Mouse (Mus musculus): ENCODE results near the gene Tigd3. TPM values are rescaled to one million over a fixed set of nuclear protein-coding genes. Genes with fewer than 3 reads are reported as not detected.
A peak's percentile ranks its signal among the peaks of the same experiment; 100 is the strongest.

Tigd3 gene
- polyA plus RNA-seq, 2 experiments: 1.7 to 4.8 TPM

- no peak overlapping the region for H3K4me3 ChIP-seq (replicated peaks; ENCODE audit: low read length)
- no peak for ATAC-seq (ENCODE audit: low FRiP score, low read depth)
- WGBS: 70% methylated on average over 11 of the region's 11 CpGs
- no peaks in the 10 kb centered on the region for H3K36me3 ChIP-seq (ENCODE audit: control insufficient read depth, insufficient read depth, low read length)
- H3K9ac ChIP-seq (ENCODE audit: low read depth, low read length, severe bottlenecking): no peak overlapping the region
- peaks cover 14% of the 10 kb centered on the region for H3K4me1 ChIP-seq (ENCODE audit: control insufficient read depth, insufficient read depth, low read length)
- no peak for TF ChIP-seq POLR2A (IDR thresholded peaks at IDR 0.05; ENCODE audit: borderline replicate concordance, extremely low read depth, insufficient read depth, insufficient read length)
- H3K27me3 ChIP-seq (ENCODE audit: control insufficient read depth, insufficient read depth, low read length): 0 out of 2 replicates have a peak, but pooled peaks cover 5% of the 10 kb centered on the region
- DNase-seq (ENCODE audit: low spot score): no peak
- H3K9me3 ChIP-seq (ENCODE audit: control insufficient read depth, low read length): no peaks in the 10 kb centered on the region
- no peak overlapping the region for H3K27ac ChIP-seq (replicated peaks; ENCODE audit: low read depth, low read length)
- no peak overlapping the region for H3K4me2 ChIP-seq (replicated peaks; ENCODE audit: low read depth, low read length, severe bottlenecking)
Observed at GRCm38 (mm10) chr19:5927026-5927425, 33.1 kb upstream of the Tigd3 start.

GRCm38 (mm10) chr19:5925311-5925855 lies 31.4 kb upstream of the Tigd3 start:
- 29% methylated on average over 11 of the region's 11 CpGs for WGBS
- DNase-seq (ENCODE audit: low spot score) (no peak), ATAC-seq (ENCODE audit: low FRiP score, low read depth) (no peak)
- H3K4me2 ChIP-seq (replicated peaks; ENCODE audit: low read depth, low read length, severe bottlenecking): peak overlapping the region; percentile 99
- no peak overlapping the region for H3K9ac ChIP-seq (ENCODE audit: low read depth, low read length, severe bottlenecking)
- H3K27ac ChIP-seq (replicated peaks; ENCODE audit: low read depth, low read length): no peak overlapping the region
- H3K27me3 ChIP-seq (ENCODE audit: control insufficient read depth, insufficient read depth, low read length): 0 out of 2 replicates have a peak, but pooled peaks cover 5% of the 10 kb centered on the region
- peak overlapping the region; percentile 56 for H3K4me3 ChIP-seq (replicated peaks; ENCODE audit: low read length)
- no peak for TF ChIP-seq POLR2A (IDR thresholded peaks at IDR 0.05; ENCODE audit: borderline replicate concordance, extremely low read depth, insufficient read depth, insufficient read length)
- peaks cover 14% of the 10 kb centered on the region for H3K4me1 ChIP-seq (ENCODE audit: control insufficient read depth, insufficient read depth, low read length)
- H3K36me3 ChIP-seq (ENCODE audit: control insufficient read depth, insufficient read depth, low read length): no peaks in the 10 kb centered on the region
- H3K9me3 ChIP-seq (ENCODE audit: control insufficient read depth, low read length): no peaks in the 10 kb centered on the region

GRCm38 (mm10) chr19:5924713-5925093 lies 30.8 kb upstream of the Tigd3 start, which contains the start of gene Cdc42ep2:
Cdc42ep2 (minus strand) TSS chr19:5924816.
- H3K27ac ChIP-seq (replicated peaks; ENCODE audit: low read depth, low read length): no peak within 1 kb of the TSS; the same call in 1 of the 2 replicates
- H3K9ac ChIP-seq (ENCODE audit: low read depth, low read length, severe bottlenecking): peak within 1 kb of the TSS; percentile 52
- 0% methylated on average over 15 of the region's 18 CpGs for WGBS
- H3K27me3 ChIP-seq (ENCODE audit: control insufficient read depth, insufficient read depth, low read length): 0 out of 2 replicates have a peak, but pooled peaks cover 5% of the 10 kb centered on the region
- H3K4me2 ChIP-seq (replicated peaks; ENCODE audit: low read depth, low read length, severe bottlenecking): peak within 1 kb of the TSS; percentile 99
- H3K4me1 ChIP-seq (ENCODE audit: control insufficient read depth, insufficient read depth, low read length): peaks cover 9% of the 10 kb centered on the region
- no peak for TF ChIP-seq POLR2A (IDR thresholded peaks at IDR 0.05; ENCODE audit: borderline replicate concordance, extremely low read depth, insufficient read depth, insufficient read length)
- ATAC-seq (ENCODE audit: low FRiP score, low read depth) (peak; percentile 95), DNase-seq (ENCODE audit: low spot score) (peak; percentile 95)
- no peaks in the 10 kb centered on the region for H3K36me3 ChIP-seq (ENCODE audit: control insufficient read depth, insufficient read depth, low read length)
- peak within 1 kb of the TSS; percentile 56 for H3K4me3 ChIP-seq (replicated peaks; ENCODE audit: low read length)
- H3K9me3 ChIP-seq (ENCODE audit: control insufficient read depth, low read length): no peaks in the 10 kb centered on the region

GRCm38 (mm10) chr19:5923990-5924712 lies 30.2 kb upstream of the Tigd3 start:
- 1% methylated on average over 37 of the region's 38 CpGs for WGBS
- Histone ChIP-seq H3K4me2 (replicated peaks; ENCODE audit: low read depth, low read length, severe bottlenecking) (peak overlapping the region; percentile 99), H3K9ac (ENCODE audit: low read depth, low read length, severe bottlenecking) (peak overlapping the region; percentile 52), H3K27me3 (ENCODE audit: control insufficient read depth, insufficient read depth, low read length) (0 out of 2 replicates have a peak, but pooled peaks cover 5% of the 10 kb centered on the region), H3K9me3 (ENCODE audit: control insufficient read depth, low read length) (no peaks in the 10 kb centered on the region), H3K4me3 (replicated peaks; ENCODE audit: low read length) (peak overlapping the region; percentile 56), H3K36me3 (ENCODE audit: control insufficient read depth, insufficient read depth, low read length) (no peaks in the 10 kb centered on the region), H3K4me1 (ENCODE audit: control insufficient read depth, insufficient read depth, low read length) (peaks cover 8% of the 10 kb centered on the region; the same call in 1 of the 2 replicates), H3K27ac (replicated peaks; ENCODE audit: low read depth, low read length) (no peak overlapping the region; the same call in 1 of the 2 replicates)
- TF ChIP-seq POLR2A (IDR thresholded peaks at IDR 0.05; ENCODE audit: borderline replicate concordance, extremely low read depth, insufficient read depth, insufficient read length): no peak
- DNase-seq (ENCODE audit: low spot score): peak; percentile 96
- peak; percentile 72 for ATAC-seq (ENCODE audit: low FRiP score, low read depth)

- WGBS: 98% methylated on average over 3 of the region's 3 CpGs
- Histone ChIP-seq H3K9ac (ENCODE audit: low read depth, low read length, severe bottlenecking) (no peak overlapping the region), H3K4me2 (replicated peaks; ENCODE audit: low read depth, low read length, severe bottlenecking) (no peak overlapping the region), H3K4me1 (ENCODE audit: control insufficient read depth, insufficient read depth, low read length) (peaks cover 2% of the 10 kb centered on the region; the same call in 1 of the 2 replicates), H3K36me3 (ENCODE audit: control insufficient read depth, insufficient read depth, low read length) (no peaks in the 10 kb centered on the region), H3K27ac (replicated peaks; ENCODE audit: low read depth, low read length) (no peak overlapping the region), H3K9me3 (ENCODE audit: control insufficient read depth, low read length) (no peaks in the 10 kb centered on the region), H3K4me3 (replicated peaks; ENCODE audit: low read length) (no peak overlapping the region), H3K27me3 (ENCODE audit: control insufficient read depth, insufficient read depth, low read length) (0 out of 2 replicates have a peak, but pooled peaks cover 5% of the 10 kb centered on the region)
- no peak for ATAC-seq (ENCODE audit: low FRiP score, low read depth)
- TF ChIP-seq POLR2A (IDR thresholded peaks at IDR 0.05; ENCODE audit: borderline replicate concordance, extremely low read depth, insufficient read depth, insufficient read length): no peak
- no peak for DNase-seq (ENCODE audit: low spot score)
Observed at GRCm38 (mm10) chr19:5922963-5923362, 29.0 kb upstream of the Tigd3 start.

Measured in limb, embryonic 14.5 days (tissue).